Mouse (Mus musculus): Measurements from ENCODE around the gene Pmel. TPM values are rescaled to one million over a fixed set of nuclear protein-coding genes. Genes with fewer than 3 reads are reported as not detected.
"Not testable (repeated sequence)": the region's sequence is repeated elsewhere in the genome, so short reads cannot be mapped to it uniquely, and the experiment has no call there.

Gene Pmel
- total RNA-seq, 2 experiments from 2014 or later, result 2.1 to 2.4 TPM

GRCm38 (mm10) chr10:128702328-128703007 lies 1.5 kb upstream of the Pmel start:
- DNase-seq, result no peak

GRCm38 (mm10) chr10:128704491-128705316 lies 709 bp downstream of the Pmel start, which contains the start of gene Cdk2:
Gene Cdk2 (minus strand): TSS chr10:128705031.
- DNase-seq, result peak; percentile 92

GRCm38 (mm10) chr10:128705317-128705693 lies 1.3 kb downstream of the Pmel start:
- DNase-seq, result no peak

- DNase-seq, result not testable (repeated sequence)
Observed at GRCm38 (mm10) chr10:128711318-128711717, 7.3 kb downstream of the Pmel start.

GRCm38 (mm10) chr10:128715559-128716537 lies 11.9 kb downstream of the Pmel start:
- DNase-seq, result no peak

GRCm38 (mm10) chr10:128725466-128725865 lies 21.5 kb downstream of the Pmel start:
- not testable (repeated sequence) for DNase-seq

- DNase-seq, result no peak
Observed at GRCm38 (mm10) chr10:128728059-128728458, 24.1 kb downstream of the Pmel start.

GRCm38 (mm10) chr10:128731002-128731433 lies 27.0 kb downstream of the Pmel start:
- peak; percentile 80 for DNase-seq

- no peak for DNase-seq
Observed at GRCm38 (mm10) chr10:128731992-128732391, 28.0 kb downstream of the Pmel start.

- DNase-seq, result no peak
Observed at GRCm38 (mm10) chr10:128737435-128737834, 33.4 kb downstream of the Pmel start.

- no peak for DNase-seq
Observed at GRCm38 (mm10) chr10:128740296-128740695, 36.3 kb downstream of the Pmel start.

- no peak for DNase-seq
Observed at GRCm38 (mm10) chr10:128742616-128743015, 38.6 kb downstream of the Pmel start.

- DNase-seq, result no peak
Observed at GRCm38 (mm10) chr10:128743235-128743634, 39.2 kb downstream of the Pmel start.

GRCm38 (mm10) chr10:128743791-128744191 lies 39.8 kb downstream of the Pmel start:
- DNase-seq, result peak; percentile 65

GRCm38 (mm10) chr10:128744211-128744610 lies 40.2 kb downstream of the Pmel start:
- DNase-seq, result no peak

- DNase-seq, result no peak
Observed at GRCm38 (mm10) chr10:128744680-128745601, 40.9 kb downstream of the Pmel start, which contains the start of gene Dgka. Gene Dgka (minus strand): TSS chr10:128744855.

- DNase-seq, result no peak
Observed at GRCm38 (mm10) chr10:128745946-128746613, 42.1 kb downstream of the Pmel start.

GRCm38 (mm10) chr10:128746972-128747645 lies 43.1 kb downstream of the Pmel start:
- no peak for DNase-seq

GRCm38 (mm10) chr10:128747646-128748251 lies 43.8 kb downstream of the Pmel start, which contains the start of gene Pym1:
Gene Pym1 (plus strand): TSS chr10:128747889.
- peak; percentile 55 for DNase-seq
